Mouse (Mus musculus) heart, postnatal 4 days (tissue): Measurements from ENCODE around the gene Ccdc144b. TPM values are rescaled to one million over a fixed set of nuclear protein-coding genes. Genes with fewer than 3 reads are reported as not detected.

Experiments
- total RNA-seq, 2 experiments: library from RNA; stranded (reverse); gene quantifications; 2 replicates each; pipeline ENCODE4 v1.2.3; 2021

Ccdc144b gene
- total RNA-seq, 2 experiments from 2014 or later: not detected

Other genes starting within 250 kb of the Ccdc144b start
- 10 to 100 TPM; 68.5 to 75.9 TPM for gene Dcun1d1, start 116.1 kb downstream of the Ccdc144b start, total RNA-seq
- gene Mccc1, start 52.9 kb downstream of the Ccdc144b start, total RNA-seq: 10 to 100 TPM; 41.1 to 45.5 TPM
- gene Acad9, start 12.4 kb upstream of the Ccdc144b start, total RNA-seq: 10 to 100 TPM; 49.5 to 62.1 TPM
- gene D3Ertd254e, start 97.5 kb upstream of the Ccdc144b start, total RNA-seq: 1 to 10 TPM; 6.4 to 7.6 TPM
- gene Qrfpr, start 168.8 kb upstream of the Ccdc144b start, total RNA-seq: not detected